Mouse (Mus musculus) adrenal gland, postnatal 14 days (tissue): ENCODE data around the gene Gipc1. TPM values are rescaled to one million over a fixed set of nuclear protein-coding genes. Genes with fewer than 3 reads are reported as not detected.

Experiments used
- DNase-seq: peaks from one replicate; pipeline ENCODE4 v3.0.0; 2021; ENCODE audit warnings: mixed read lengths
- total RNA-seq: library from RNA; stranded (reverse); gene quantifications from 2 replicates; pipeline ENCODE4 v1.2.3, GENCODE M21; 2021

Gipc1 gene
- total RNA-seq, 1 experiment from 2014 or later: 39.6 TPM

GRCm38 (mm10) chr8:83680603-83681002 lies 28.1 kb downstream of the Gipc1 start:
- DNase-seq: no peak

- no peak for DNase-seq
Measured at GRCm38 (mm10) chr8:83681099-83681498, 28.6 kb downstream of the Gipc1 start.

- DNase-seq: no peak
Measured at GRCm38 (mm10) chr8:83684517-83684916, 32.0 kb downstream of the Gipc1 start.

- DNase-seq: no peak
Measured at GRCm38 (mm10) chr8:83689264-83689663, 36.8 kb downstream of the Gipc1 start.

GRCm38 (mm10) chr8:83693609-83694236 lies 41.2 kb downstream of the Gipc1 start:
- DNase-seq: peak; percentile 50

- no peak for DNase-seq
Measured at GRCm38 (mm10) chr8:83694369-83695160, 42.1 kb downstream of the Gipc1 start.

- DNase-seq: no peak
Measured at GRCm38 (mm10) chr8:83695351-83696106, 43.1 kb downstream of the Gipc1 start.

- DNase-seq: peak; percentile 89
Measured at GRCm38 (mm10) chr8:83697374-83698220, 45.1 kb downstream of the Gipc1 start.

GRCm38 (mm10) chr8:83698291-83698660 lies 45.8 kb downstream of the Gipc1 start:
- peak; percentile 64 for DNase-seq

- DNase-seq: peak; percentile 90
Measured at GRCm38 (mm10) chr8:83698661-83699453, 46.4 kb downstream of the Gipc1 start, which contains the start of gene Pkn1. Pkn1 (minus strand) TSS chr8:83699179.

- no peak for DNase-seq
Measured at GRCm38 (mm10) chr8:83699566-83699965, 47.1 kb downstream of the Gipc1 start.

GRCm38 (mm10) chr8:83700423-83701085 lies 48.1 kb downstream of the Gipc1 start:
- DNase-seq: peak; percentile 66

- DNase-seq: no peak
Measured at GRCm38 (mm10) chr8:83703426-83703825, 50.9 kb downstream of the Gipc1 start.

GRCm38 (mm10) chr8:83706411-83706810 lies 53.9 kb downstream of the Gipc1 start:
- no peak for DNase-seq

- no peak for DNase-seq
Measured at GRCm38 (mm10) chr8:83707554-83707953, 55.1 kb downstream of the Gipc1 start.

Other genes with a start within 250 kb of the Gipc1 start
- 59.0 and 69.6 TPM in 2 replicates for gene Scoc, start 194.3 kb upstream of the Gipc1 start, total RNA-seq
- not detected in 2 replicates for gene Olfr370, start 116.9 kb upstream of the Gipc1 start, total RNA-seq
- 328 TPM in 2 replicates for gene Ndufb7, start 86.0 kb upstream of the Gipc1 start, total RNA-seq
- gene Tecr, start 44.7 kb upstream of the Gipc1 start, total RNA-seq: 340 and 372 TPM in 2 replicates
- gene Dnajb1, start 44.5 kb upstream of the Gipc1 start, total RNA-seq: 28.5 and 38.3 TPM in 2 replicates
- gene Ptger1, start 14.0 kb downstream of the Gipc1 start, total RNA-seq: 0.98 and 1.4 TPM in 2 replicates
- 125 and 151 TPM in 2 replicates for gene Pkn1, start 46.5 kb downstream of the Gipc1 start, total RNA-seq
- gene Ddx39, start 62.5 kb downstream of the Gipc1 start, total RNA-seq: 31.2 and 32.9 TPM in 2 replicates
- 47.5 and 49.0 TPM in 2 replicates for gene Adgre5, start 88.6 kb downstream of the Gipc1 start, total RNA-seq
- gene Adgrl1, start 247.4 kb downstream of the Gipc1 start, total RNA-seq: 63.1 and 64.1 TPM in 2 replicates